Mouse (Mus musculus) hindbrain, embryonic 10.5 days (tissue): ENCODE measurements at regions not wholly inside any gene's neighbourhood (a gene's known extent, or its start where the extent isn't known, plus 50 kb on each side); places are given as distances from the start of the nearest gene placed in this dataset.

Experiments used
- DNase-seq: peaks from one replicate; pipeline ENCODE4 v3.0.0-alpha.2; 2017; ENCODE audit warnings: low spot score
- H3K27ac ChIP-seq: fragments of 300-500 bp; sonication (generic); 2 replicates; pipeline ENCODE4 v1.5.1; 2016; ENCODE audit warnings: mild to moderate bottlenecking, moderate library complexity
- H3K27me3 ChIP-seq: fragments of 300-500 bp; sonication (generic); 2 replicates; pipeline ENCODE4 v1.6.1; 2016; ENCODE audit warnings: mild to moderate bottlenecking; ENCODE audit not compliant: poor library complexity, insufficient read depth, severe bottlenecking
- H3K36me3 ChIP-seq: fragments of 300-500 bp; sonication (generic); 2 replicates; pipeline ENCODE4 v1.6.1; 2016; ENCODE audit warnings: mild to moderate bottlenecking, moderate library complexity
- H3K4me1 ChIP-seq: fragments of 300-500 bp; sonication (generic); replicated peaks from 2 replicates; pipeline ENCODE4 v1.6.1; 2016; ENCODE audit warnings: mild to moderate bottlenecking
- H3K4me3 ChIP-seq: fragments of 300-500 bp; sonication (generic); 2 replicates; pipeline ENCODE4 v1.5.1; 2016; ENCODE audit warnings: mild to moderate bottlenecking, moderate library complexity
- H3K9me3 ChIP-seq: fragments of 300-500 bp; sonication (generic); 2 replicates; pipeline ENCODE4 v1.6.1; 2016; ENCODE audit warnings: mild to moderate bottlenecking, moderate library complexity
- WGBS: fragments of 180-500 bp; shearing (Covaris S2); methylation state at CpG from one replicate; pipeline ENCODE4 v1.1.7; 2016; 5-methylcytosine and 5-hydroxymethylcytosine counted together

DNA sequence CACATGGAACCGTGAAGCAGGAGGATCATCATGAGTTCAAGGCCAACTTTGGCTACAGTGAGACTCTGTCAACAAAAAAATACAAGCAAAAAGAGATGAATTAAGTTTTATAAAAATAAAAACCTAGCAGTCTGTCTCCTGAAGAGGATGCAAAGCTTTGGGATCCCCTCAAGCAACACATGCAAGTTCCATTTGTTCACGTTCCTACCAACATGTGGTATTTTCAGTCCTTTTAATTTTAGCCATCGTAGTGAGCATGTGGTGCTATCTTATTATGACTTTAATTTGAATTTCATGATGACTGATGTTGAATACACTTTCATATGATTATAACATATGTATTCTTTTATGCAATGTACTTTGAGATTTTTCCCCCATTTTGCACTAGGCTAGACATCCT, 1244.9 kb upstream of the Gm7489 start:
- no peak for DNase-seq
- WGBS = 89% methylated on average over 3 of the region's 3 CpGs
- Histone ChIP-seq H3K27ac (no peak overlapping the region), H3K36me3 (no peaks in the 10 kb centered on the region), H3K9me3 (no peaks in the 10 kb centered on the region), H3K4me3 (no peak overlapping the region), H3K27me3 (no peaks in the 10 kb centered on the region), H3K4me1 (no peaks in the 10 kb centered on the region)

DNA sequence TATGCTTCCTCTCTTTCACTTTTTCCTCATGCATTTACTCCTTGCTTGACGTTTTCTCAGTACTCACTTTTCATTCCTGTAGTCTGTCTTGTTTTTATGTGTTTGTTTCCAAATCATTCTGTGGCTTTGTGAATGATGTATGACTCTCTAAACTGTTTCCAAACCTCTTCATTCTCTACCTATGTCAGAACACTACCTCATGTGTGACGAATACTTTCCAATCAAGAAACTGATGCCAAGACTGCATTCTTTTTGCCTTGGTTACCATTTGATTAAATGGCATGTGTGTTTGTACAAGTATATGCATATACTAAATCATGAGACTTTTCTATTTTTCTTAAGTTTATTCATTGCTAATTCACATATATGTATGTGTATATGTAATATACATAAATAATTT, 1238.7 kb upstream of the Gm7489 start:
- no peak overlapping the region for H3K27ac ChIP-seq
- H3K27me3 ChIP-seq = no peaks in the 10 kb centered on the region
- H3K36me3 ChIP-seq = no peaks in the 10 kb centered on the region
- no peak for DNase-seq
- H3K4me3 ChIP-seq = no peak overlapping the region
- no peaks in the 10 kb centered on the region for H3K4me1 ChIP-seq
- 83% methylated on average over 2 of the region's 2 CpGs for WGBS
- H3K9me3 ChIP-seq = no peaks in the 10 kb centered on the region

GRCm38 (mm10) chr15:52657916-52658315, 1226.8 kb upstream of the Gm7489 start:
- Histone ChIP-seq H3K4me3 (no peak overlapping the region), H3K9me3 (no peaks in the 10 kb centered on the region), H3K4me1 (no peaks in the 10 kb centered on the region), H3K27ac (no peak overlapping the region), H3K27me3 (no peaks in the 10 kb centered on the region), H3K36me3 (no peaks in the 10 kb centered on the region)
- no peak for DNase-seq
